Mouse (Mus musculus): Measurements from ENCODE around the gene Zfp36l1. TPM values are rescaled to one million over a fixed set of nuclear protein-coding genes. Genes with fewer than 3 reads are reported as not detected.

Zfp36l1 gene
- 70.1 and 100 TPM in 2 replicates for polyA plus RNA-seq (2012; rRNA removed)

GRCm38 (mm10) chr12:80112852-80113551 is at the start of gene Zfp36l1:
Zfp36l1 (minus strand) TSS chr12:80113013.

Other genes with a start within 250 kb of the Zfp36l1 start
- gene Actn1, start 147.4 kb upstream of the Zfp36l1 start, polyA plus RNA-seq (2012; rRNA removed): 32.7 and 41.3 TPM in 2 replicates